Mouse (Mus musculus): Measurements from ENCODE around the gene Gfra1.

DNA sequence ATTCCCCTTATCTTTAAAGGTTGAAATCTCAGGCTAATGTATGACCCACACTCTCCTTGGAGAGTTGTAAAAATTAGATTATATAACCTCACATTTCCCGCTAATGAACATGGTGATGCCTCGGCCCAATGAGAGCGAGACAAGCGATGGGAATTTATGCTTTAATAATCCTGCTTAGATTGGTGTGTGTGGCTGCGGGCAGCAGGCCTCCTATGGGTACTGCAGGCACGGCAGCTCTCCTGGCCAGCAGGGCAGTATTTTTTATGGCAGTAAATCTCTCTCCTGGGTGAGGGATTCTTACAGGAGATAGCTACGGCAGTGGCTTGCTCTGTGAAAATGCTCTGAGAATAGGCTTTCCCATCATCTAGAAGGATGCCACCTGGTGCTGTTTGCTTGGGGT lies 250.2 kb downstream of the Gfra1 start:
- TF ChIP-seq HCFC1 (IDR thresholded peaks at IDR 0.05; ENCODE audit: borderline replicate concordance, insufficient read depth, low read length) (no peak), ZNF384 (IDR thresholded peaks at IDR 0.05; ENCODE audit: low read depth, low read length) (no peak)
